Mouse (Mus musculus) heart, embryonic 15.5 days (tissue): Measurements from ENCODE around the gene Eef1e1. TPM values are rescaled to one million over a fixed set of nuclear protein-coding genes. Genes with fewer than 3 reads are reported as not detected.
A peak's percentile ranks its signal among the peaks of the same experiment; 100 is the strongest.
"Not testable (repeated sequence)": the region's sequence is repeated elsewhere in the genome, so short reads cannot be mapped to it uniquely, and the experiment has no call there.

Experiments
- ATAC-seq: fragments of 200-750 bp; cut with Nextera tagmentation; replicated peaks from 2 replicates; pipeline ENCODE4 v1.8.0; 2017; ENCODE audit warnings: low read depth, moderate TSS enrichment; ENCODE audit not compliant: insufficient number of reproducible peaks, insufficient read depth, low FRiP score
- H3K27ac ChIP-seq: fragments of 300-500 bp; sonication (generic); 2 replicates; pipeline ENCODE4 v1.5.1; 2015; ENCODE audit warnings: mild to moderate bottlenecking, inconsistent platforms
- H3K27me3 ChIP-seq: fragments of 300-500 bp; sonication (generic); 2 replicates; pipeline ENCODE4 v1.6.1; 2015; ENCODE audit warnings: inconsistent platforms
- H3K36me3 ChIP-seq: fragments of 300-500 bp; sonication (generic); 2 replicates; pipeline ENCODE4 v1.6.1; 2015; ENCODE audit warnings: mild to moderate bottlenecking, inconsistent platforms
- H3K4me1 ChIP-seq: fragments of 300-500 bp; sonication (generic); replicated peaks from 2 replicates; pipeline ENCODE4 v1.6.1; 2015; ENCODE audit warnings: inconsistent platforms
- H3K4me2 ChIP-seq: fragments of 300-500 bp; sonication (generic); 2 replicates; pipeline ENCODE4 v1.6.1; 2015; ENCODE audit warnings: inconsistent platforms, mild to moderate bottlenecking, moderate library complexity
- H3K4me3 ChIP-seq: fragments of 300-500 bp; sonication (generic); 2 replicates; pipeline ENCODE4 v1.5.1; 2015; ENCODE audit warnings: mild to moderate bottlenecking, inconsistent platforms
- H3K9ac ChIP-seq: fragments of 300-500 bp; sonication (generic); 2 replicates; pipeline ENCODE4 v1.6.1; 2015; ENCODE audit warnings: mild to moderate bottlenecking, inconsistent platforms
- H3K9me3 ChIP-seq: fragments of 300-500 bp; sonication (generic); replicated peaks from 2 replicates; pipeline ENCODE4 v1.6.1; 2016; ENCODE audit warnings: inconsistent platforms
- WGBS: fragments of 180-500 bp; shearing (Covaris S2); methylation state at CpG from one replicate; pipeline ENCODE4 v1.1.7; 2015; ENCODE audit warnings: mixed read lengths; 5-methylcytosine and 5-hydroxymethylcytosine counted together
- polyA plus RNA-seq: library from polyadenylated mRNA; unstranded; fragments of >200 nt; fragmentation: Nextera tagmentation; extraction: Ambion mirVana; gene quantifications from 2 replicates; pipeline ENCODE4 v1.2.1, GENCODE M21; 2015

The Eef1e1 gene
- polyA plus RNA-seq = 25.5 and 29.9 TPM in 2 replicates

GRCm38 (mm10) chr13:38658528-38659280, at the start of gene Eef1e1:
Gene Eef1e1 (minus strand): TSS chr13:38659058.
- H3K27me3 ChIP-seq = no peaks in the 10 kb centered on the region
- peaks cover 22% of the 10 kb centered on the region for H3K36me3 ChIP-seq
- peak within 1 kb of the TSS; percentile 82 for H3K27ac ChIP-seq
- peak; percentile 99 for ATAC-seq
- peak within 1 kb of the TSS; percentile 78 for H3K9ac ChIP-seq
- peak within 1 kb of the TSS; percentile 90 for H3K4me3 ChIP-seq
- under 1% methylated on average over 59 of the region's 59 CpGs for WGBS
- no peaks in the 10 kb centered on the region for H3K9me3 ChIP-seq
- peak within 1 kb of the TSS; percentile 60 for H3K4me2 ChIP-seq
- H3K4me1 ChIP-seq = peaks cover 10% of the 10 kb centered on the region

DNA sequence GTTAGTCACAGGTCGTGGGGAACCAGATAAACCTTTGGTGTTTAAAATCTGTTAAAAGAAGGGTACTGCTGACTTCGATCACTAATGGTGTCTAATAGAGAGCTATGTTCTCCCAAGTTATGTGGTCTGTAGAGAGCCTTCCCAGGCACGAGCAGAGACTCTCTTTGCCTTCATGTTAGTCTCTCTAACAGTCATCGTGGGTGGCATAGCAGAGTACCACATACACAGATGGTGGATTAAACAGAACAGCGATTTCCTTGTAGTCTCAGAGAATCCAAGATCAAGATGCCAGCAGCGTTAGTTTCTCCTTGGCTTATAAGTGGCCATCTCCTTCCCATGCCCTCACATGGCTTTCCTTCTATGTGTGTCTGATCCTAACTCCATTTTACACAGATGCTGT, 32.0 kb upstream of the Eef1e1 start:
- no peaks in the 10 kb centered on the region for H3K27me3 ChIP-seq
- no peak overlapping the region for H3K4me3 ChIP-seq
- H3K36me3 ChIP-seq = no peaks in the 10 kb centered on the region
- H3K4me1 ChIP-seq = no peaks in the 10 kb centered on the region
- WGBS = 77% methylated on average over 6 of the region's 6 CpGs
- H3K4me2 ChIP-seq = no peak overlapping the region
- H3K27ac ChIP-seq = no peak overlapping the region
- H3K9ac ChIP-seq = no peak overlapping the region
- no peaks in the 10 kb centered on the region for H3K9me3 ChIP-seq
- no peak for ATAC-seq

GRCm38 (mm10) chr13:38690028-38690427, 31.2 kb upstream of the Eef1e1 start:
- WGBS = 38% methylated on average over 3 of the region's 3 CpGs

GRCm38 (mm10) chr13:38688761-38689160, 29.9 kb upstream of the Eef1e1 start:
- no peak overlapping the region for H3K4me2 ChIP-seq
- H3K27ac ChIP-seq = no peak overlapping the region
- no peaks in the 10 kb centered on the region for H3K9me3 ChIP-seq
- WGBS = 84% methylated on average over 11 of the region's 11 CpGs
- H3K4me1 ChIP-seq = no peaks in the 10 kb centered on the region
- no peak overlapping the region for H3K9ac ChIP-seq
- no peaks in the 10 kb centered on the region for H3K36me3 ChIP-seq
- ATAC-seq = no peak
- H3K27me3 ChIP-seq = no peaks in the 10 kb centered on the region
- no peak overlapping the region for H3K4me3 ChIP-seq

More at GRCm38 (mm10) chr13:38690028-38690427, 31.2 kb upstream of the Eef1e1 start:
- no peaks in the 10 kb centered on the region for H3K36me3 ChIP-seq
- no peak overlapping the region for H3K4me2 ChIP-seq
- H3K4me3 ChIP-seq = no peak overlapping the region
- no peak overlapping the region for H3K9ac ChIP-seq
- ATAC-seq = no peak
- H3K27me3 ChIP-seq = no peaks in the 10 kb centered on the region
- H3K9me3 ChIP-seq = no peaks in the 10 kb centered on the region
- no peaks in the 10 kb centered on the region for H3K4me1 ChIP-seq
- no peak overlapping the region for H3K27ac ChIP-seq

DNA sequence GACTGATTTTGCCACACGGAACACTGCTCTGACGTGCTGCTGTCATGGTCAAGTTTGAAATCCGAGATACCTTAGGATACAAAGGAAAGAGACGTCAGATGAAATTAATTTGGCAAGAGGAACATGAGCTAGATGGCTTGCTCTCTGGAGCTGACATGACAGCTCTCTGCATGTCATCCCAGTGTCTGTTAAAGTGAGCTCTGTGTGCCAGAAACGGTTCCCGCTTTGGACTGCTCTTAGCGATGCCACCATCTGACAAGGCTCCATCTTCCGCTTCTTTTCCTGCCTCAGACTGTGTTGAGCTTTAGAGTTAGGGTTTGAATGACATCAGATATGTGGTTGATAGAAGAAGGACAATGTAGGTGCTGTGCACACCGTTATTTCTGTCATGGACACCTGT, 13.5 kb upstream of the Eef1e1 start:
- no peak overlapping the region for H3K27ac ChIP-seq
- 72% methylated on average over 9 of the region's 9 CpGs for WGBS
- no peak for ATAC-seq
- H3K9ac ChIP-seq = no peak overlapping the region
- H3K4me1 ChIP-seq = no peaks in the 10 kb centered on the region
- no peaks in the 10 kb centered on the region for H3K27me3 ChIP-seq
- no peak overlapping the region for H3K4me2 ChIP-seq
- no peaks in the 10 kb centered on the region for H3K9me3 ChIP-seq
- H3K36me3 ChIP-seq = no peaks in the 10 kb centered on the region
- no peak overlapping the region for H3K4me3 ChIP-seq

DNA sequence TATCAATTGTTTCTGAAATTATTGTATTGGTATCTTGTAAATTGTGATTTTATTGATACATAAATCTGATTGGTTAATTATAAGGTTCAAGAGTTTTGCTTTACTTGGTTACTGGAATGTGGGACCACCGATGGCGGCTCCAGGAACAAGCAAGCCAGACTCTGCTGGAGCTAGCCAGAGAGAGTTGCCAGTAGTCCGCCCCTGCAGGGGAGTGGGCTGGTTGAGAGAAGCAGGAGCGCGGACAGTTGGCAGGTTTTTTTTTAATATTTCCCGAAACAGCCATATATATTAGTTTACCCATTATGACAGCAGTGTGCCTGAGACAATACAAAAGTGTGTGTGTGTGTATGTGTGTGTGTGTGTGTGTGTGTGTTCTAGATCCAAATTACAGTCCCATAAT, 12.6 kb upstream of the Eef1e1 start:
- not testable (repeated sequence) for H3K27ac ChIP-seq, H3K9me3 ChIP-seq, ATAC-seq, H3K4me1 ChIP-seq, H3K27me3 ChIP-seq, H3K36me3 ChIP-seq, H3K4me3 ChIP-seq, H3K4me2 ChIP-seq, H3K9ac ChIP-seq
- WGBS = 86% methylated on average over 6 of the region's 6 CpGs

DNA sequence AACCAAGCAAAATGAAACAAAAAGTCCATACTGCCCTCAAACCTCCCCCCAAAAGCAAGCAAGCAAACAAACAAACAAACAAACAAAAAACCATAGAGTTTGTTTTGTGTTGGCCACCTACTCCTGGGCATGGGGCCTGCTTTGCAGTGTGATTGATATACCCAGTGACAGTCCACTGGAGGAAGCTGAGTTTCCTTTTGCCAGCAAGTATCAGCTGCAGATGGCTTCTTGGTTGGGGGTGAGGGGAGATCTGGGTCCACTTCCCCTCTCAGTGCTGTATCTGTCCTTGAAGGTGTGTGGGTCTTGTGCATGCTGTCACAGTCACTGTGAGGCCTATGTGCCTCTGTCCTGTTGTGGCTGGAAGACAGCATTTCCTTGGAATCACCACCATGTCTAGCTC, 11.2 kb upstream of the Eef1e1 start:
- H3K27me3 ChIP-seq = no peaks in the 10 kb centered on the region
- H3K9me3 ChIP-seq = no peaks in the 10 kb centered on the region
- H3K4me3 ChIP-seq = no peak overlapping the region
- H3K9ac ChIP-seq = no peak overlapping the region
- no peaks in the 10 kb centered on the region for H3K36me3 ChIP-seq
- H3K27ac ChIP-seq = no peak overlapping the region
- H3K4me2 ChIP-seq = no peak overlapping the region
- ATAC-seq = no peak
- no peaks in the 10 kb centered on the region for H3K4me1 ChIP-seq

DNA sequence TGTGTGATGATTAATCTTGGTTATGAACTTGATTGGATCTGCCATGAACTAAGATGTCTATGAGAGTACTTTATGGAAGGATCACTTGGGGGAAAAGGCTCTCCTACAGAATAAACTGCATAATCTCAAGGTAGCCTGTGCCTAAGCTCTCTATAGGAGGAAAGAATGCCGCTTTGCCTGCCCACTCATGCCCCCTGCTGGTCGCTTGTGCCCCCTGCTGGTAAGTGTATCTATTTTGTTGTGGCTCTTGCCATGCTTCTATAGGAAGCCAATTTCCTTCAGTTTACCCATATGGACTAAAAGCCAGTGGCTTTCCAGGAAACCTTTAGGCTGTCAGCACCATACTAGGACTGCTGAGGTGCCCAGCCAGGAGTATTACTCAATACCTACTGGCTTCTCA, 9.7 kb upstream of the Eef1e1 start:
- H3K4me3 ChIP-seq = no peak overlapping the region
- H3K4me1 ChIP-seq = no peaks in the 10 kb centered on the region
- H3K9ac ChIP-seq = no peak overlapping the region
- no peak overlapping the region for H3K27ac ChIP-seq
- WGBS = 27% methylated on average over 2 of the region's 2 CpGs
- no peaks in the 10 kb centered on the region for H3K27me3 ChIP-seq
- no peaks in the 10 kb centered on the region for H3K36me3 ChIP-seq
- H3K9me3 ChIP-seq = no peaks in the 10 kb centered on the region
- H3K4me2 ChIP-seq = no peak overlapping the region
- ATAC-seq = no peak

- no peak for ATAC-seq
- Histone ChIP-seq H3K27me3 (no peaks in the 10 kb centered on the region), H3K4me1 (no peaks in the 10 kb centered on the region), H3K9ac (no peak overlapping the region), H3K36me3 (no peaks in the 10 kb centered on the region), H3K9me3 (no peaks in the 10 kb centered on the region), H3K27ac (no peak overlapping the region), H3K4me3 (no peak overlapping the region), H3K4me2 (no peak overlapping the region)
- 29% methylated on average over 1 of the region's 1 CpGs for WGBS
Measured at GRCm38 (mm10) chr13:38664753-38665152, 5.9 kb upstream of the Eef1e1 start.

DNA sequence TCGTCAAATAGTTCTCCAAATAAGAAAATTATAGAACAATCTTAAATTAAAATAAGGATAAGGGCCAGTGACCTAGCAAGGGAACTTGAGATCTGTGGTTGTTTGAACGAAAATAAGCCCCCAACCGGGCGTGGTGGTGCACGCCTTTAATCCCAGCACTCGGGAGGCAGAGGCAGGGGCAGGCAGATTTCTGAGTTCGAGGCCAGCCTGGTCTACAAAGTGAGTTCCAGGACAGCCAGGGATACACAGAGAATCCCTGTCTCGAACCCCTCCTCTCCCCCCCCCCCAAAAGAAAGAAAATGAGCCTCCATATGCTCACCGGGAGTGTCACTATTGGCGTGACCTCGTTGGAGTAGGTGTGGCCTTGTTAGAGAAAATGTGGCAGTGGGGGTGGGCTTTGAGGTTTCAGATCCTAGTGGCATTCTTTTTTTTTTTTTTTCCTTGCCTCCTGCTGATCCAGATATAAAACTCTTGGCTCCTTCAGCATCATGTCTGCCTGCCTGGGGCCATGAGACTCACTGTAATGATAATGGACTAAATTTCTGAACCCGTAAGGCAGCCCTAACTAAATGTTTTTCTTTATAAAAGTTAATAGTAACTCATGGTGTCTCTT, 772 bp upstream of the Eef1e1 start:
- H3K4me3 ChIP-seq = no peak overlapping the region; the same call in 1 of the 2 replicates
- no peak overlapping the region for H3K9ac ChIP-seq
- no peaks in the 10 kb centered on the region for H3K9me3 ChIP-seq
- H3K27me3 ChIP-seq = no peaks in the 10 kb centered on the region
- no peak overlapping the region for H3K27ac ChIP-seq
- no peak overlapping the region for H3K4me2 ChIP-seq
- peaks cover 13% of the 10 kb centered on the region for H3K36me3 ChIP-seq
- ATAC-seq = no peak
- H3K4me1 ChIP-seq = peaks cover 10% of the 10 kb centered on the region
- WGBS = 89% methylated on average over 12 of the region's 12 CpGs

- Histone ChIP-seq H3K27me3 (no peaks in the 10 kb centered on the region), H3K36me3 (peaks cover 30% of the 10 kb centered on the region), H3K9me3 (no peaks in the 10 kb centered on the region), H3K4me2 (peak overlapping the region; percentile 60), H3K9ac (no peak overlapping the region), H3K4me1 (peaks cover 10% of the 10 kb centered on the region), H3K27ac (no peak overlapping the region; the same call in 1 of the 2 replicates), H3K4me3 (peak overlapping the region; percentile 90)
- ATAC-seq = no peak
- 23% methylated on average over 4 of the region's 4 CpGs for WGBS
Measured at GRCm38 (mm10) chr13:38657865-38658264, 993 bp downstream of the Eef1e1 start.

GRCm38 (mm10) chr13:38650292-38650691, 8.6 kb downstream of the Eef1e1 start:
- no peak overlapping the region for H3K9ac ChIP-seq
- no peaks in the 10 kb centered on the region for H3K9me3 ChIP-seq
- H3K4me3 ChIP-seq = no peak overlapping the region
- no peak for ATAC-seq
- WGBS = 90% methylated on average over 4 of the region's 4 CpGs
- no peak overlapping the region for H3K27ac ChIP-seq
- H3K27me3 ChIP-seq = no peaks in the 10 kb centered on the region
- H3K4me1 ChIP-seq = no peaks in the 10 kb centered on the region
- no peak overlapping the region for H3K4me2 ChIP-seq
- H3K36me3 ChIP-seq = peaks cover 71% of the 10 kb centered on the region
